Mouse (Mus musculus): Measurements from ENCODE around the gene Mrpl4.
"Not testable (repeated sequence)": the region's sequence is repeated elsewhere in the genome, so short reads cannot be mapped to it uniquely, and the experiment has no call there.

Mrpl4 gene

DNA sequence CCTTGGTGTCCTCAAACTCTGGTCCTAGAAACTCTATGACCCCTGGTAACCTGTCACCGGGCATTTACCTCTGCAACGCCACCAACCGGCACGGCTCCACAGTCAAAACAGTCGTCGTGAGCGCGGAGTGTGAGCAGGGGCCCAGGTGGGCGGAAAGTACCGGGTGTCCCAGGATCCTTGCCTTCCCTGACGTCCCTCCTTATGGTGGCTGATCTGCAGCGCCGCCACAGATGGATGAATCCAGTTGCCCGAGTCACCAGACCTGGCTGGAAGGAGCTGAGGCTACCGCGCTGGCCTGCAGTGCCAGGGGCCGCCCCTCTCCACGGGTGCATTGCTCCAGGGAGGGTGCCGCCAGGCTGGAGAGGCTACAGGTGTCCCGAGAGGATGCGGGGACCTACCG is 34.1 kb downstream of the Mrpl4 start:
- no peak for DNase-seq (ENCODE audit: low read depth, low spot score)

DNA sequence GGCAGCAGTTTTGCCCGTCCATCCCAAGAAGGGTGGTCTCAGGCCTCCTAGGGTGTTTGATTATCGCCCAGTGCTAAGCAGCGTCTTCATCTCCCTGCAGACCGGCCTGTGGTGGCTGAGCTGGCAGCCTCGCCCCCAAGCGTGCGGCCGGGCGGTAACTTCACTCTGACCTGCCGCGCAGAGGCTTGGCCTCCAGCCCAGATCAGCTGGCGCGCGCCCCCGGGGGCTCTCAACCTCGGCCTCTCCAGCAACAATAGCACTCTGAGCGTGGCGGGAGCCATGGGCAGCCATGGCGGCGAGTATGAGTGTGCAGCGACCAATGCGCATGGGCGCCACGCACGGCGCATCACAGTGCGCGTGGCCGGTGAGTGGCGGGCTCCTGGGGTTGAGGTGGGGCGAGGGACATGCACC is 34.9 kb downstream of the Mrpl4 start:
- DNase-seq (ENCODE audit: low read depth, low spot score), result peak; percentile 69

DNA sequence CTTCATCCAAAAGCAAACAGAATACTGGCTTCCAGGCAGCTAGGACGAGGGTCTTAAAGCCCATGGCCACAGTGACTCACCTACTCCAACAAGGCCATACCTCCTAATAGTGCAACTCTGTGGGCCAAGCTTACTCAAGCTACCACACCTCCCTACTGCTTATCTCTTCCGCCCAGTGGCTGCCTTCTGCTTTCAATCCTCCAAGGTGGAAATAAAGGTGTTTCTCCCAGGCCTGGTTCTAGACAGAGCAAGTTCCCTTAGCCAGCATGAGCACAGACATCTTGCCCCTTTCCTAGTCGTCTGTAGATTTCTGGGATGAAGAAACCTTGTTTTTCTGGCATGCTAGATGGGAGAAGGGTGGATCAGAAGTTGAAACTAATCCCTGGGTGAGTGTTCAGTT is 37.2 kb downstream of the Mrpl4 start:
- DNase-seq (ENCODE audit: low read depth, low spot score), result no peak

DNA sequence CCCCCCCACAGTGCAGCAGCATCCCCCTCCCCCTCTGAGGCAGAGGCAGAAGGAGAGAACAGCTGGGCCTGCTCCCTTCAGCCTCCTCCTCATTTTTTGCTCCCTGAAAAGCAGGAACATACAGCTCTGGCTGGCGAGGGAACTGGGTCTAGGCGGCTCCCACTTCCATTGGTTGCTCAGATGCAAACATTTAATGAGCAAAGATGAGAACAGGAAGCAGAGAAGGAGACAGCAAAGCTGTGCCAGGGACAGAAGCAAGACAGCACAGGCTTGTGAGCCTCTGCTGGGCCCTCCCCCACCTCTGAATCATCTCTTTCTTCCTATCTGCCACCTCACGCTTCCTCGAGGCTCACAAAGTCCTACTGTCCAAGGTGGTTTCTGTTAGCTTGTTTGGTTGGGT is 38.8 kb downstream of the Mrpl4 start:
- DNase-seq (ENCODE audit: low read depth, low spot score), result no peak

DNA sequence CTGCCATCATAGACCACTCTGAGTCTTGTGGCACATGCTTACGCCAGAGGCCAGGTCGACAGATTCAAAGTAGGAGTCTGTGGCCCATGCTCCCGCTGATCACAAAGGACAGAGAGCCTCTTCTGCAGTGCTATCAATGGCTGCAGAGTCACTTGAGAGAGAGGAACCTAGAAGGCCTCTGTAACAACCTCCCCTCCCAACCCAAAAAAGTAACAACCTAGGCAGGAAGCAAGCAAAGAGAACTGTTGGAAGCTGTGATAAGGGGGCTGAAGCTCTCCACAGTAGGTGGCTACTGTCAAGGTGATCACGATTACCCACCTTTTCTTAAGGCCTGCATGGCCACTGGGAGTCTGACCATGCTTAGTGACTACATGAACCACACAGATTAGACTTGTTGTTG is 41.0 kb downstream of the Mrpl4 start:
- no peak for DNase-seq (ENCODE audit: low read depth, low spot score)

DNA sequence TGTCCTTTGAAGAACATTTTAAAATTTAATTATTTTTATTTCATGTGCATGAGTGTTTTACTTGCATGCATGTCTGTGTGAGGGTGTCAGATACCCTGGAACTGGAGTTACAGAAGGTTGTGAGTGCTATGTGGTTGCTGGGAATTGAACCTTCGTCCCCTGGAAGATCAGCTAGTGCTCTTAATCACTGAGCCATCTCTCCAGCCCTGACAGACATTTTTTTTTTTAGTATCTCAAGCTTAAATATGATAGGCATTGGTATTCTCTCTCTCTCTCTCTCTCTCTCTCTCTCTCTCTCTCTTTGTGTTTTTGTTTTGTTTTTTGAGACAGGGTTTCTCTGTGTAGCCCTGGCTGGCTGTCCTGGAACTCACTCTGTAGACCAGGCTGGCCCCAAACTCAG is 42.2 kb downstream of the Mrpl4 start:
- DNase-seq (ENCODE audit: low read depth, low spot score), result not testable (repeated sequence)

DNA sequence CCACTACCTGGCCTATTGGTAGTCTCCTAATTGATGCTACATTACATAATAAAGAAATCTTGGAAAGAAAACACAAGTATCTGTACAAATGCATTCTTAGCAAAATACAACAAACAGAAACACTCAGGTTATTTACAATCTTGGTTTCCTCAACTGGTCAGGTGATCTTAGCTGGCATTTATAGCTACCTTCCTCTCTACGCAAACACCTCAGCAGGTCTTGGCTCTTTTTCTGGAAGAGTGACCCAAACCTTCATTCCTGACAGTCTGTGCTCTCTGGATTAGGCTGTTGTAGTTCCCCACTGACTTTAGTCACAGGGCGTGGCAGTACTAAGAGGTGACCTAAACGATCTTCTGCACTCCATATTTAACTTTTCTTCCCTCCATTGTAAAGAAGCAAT is 42.7 kb downstream of the Mrpl4 start:
- DNase-seq (ENCODE audit: low read depth, low spot score), result no peak

DNA sequence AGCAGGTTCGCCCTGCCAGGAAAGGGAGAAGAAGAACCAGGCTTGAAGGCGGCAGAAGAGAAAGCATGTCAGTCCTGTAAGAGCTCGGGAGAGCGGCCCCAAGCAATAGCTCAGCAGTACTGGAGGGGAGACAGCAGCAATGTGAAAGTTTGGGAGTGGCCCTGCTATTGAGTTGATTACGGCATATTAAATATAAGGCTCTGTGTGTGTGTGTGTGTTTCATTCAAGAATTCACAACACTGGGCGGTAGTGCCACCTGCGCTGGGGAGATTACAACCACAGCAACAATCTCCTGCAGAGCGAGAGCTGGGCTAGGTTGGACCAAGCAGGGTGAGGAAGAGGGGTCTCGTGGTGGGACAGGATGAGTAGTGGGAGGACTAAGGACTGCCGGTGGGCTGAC is 49.0 kb downstream of the Mrpl4 start:
- no peak for DNase-seq (ENCODE audit: low read depth, low spot score)
